8 mouse cellular contexts compared by ENCODE assay signal in the genomic region with DNA sequence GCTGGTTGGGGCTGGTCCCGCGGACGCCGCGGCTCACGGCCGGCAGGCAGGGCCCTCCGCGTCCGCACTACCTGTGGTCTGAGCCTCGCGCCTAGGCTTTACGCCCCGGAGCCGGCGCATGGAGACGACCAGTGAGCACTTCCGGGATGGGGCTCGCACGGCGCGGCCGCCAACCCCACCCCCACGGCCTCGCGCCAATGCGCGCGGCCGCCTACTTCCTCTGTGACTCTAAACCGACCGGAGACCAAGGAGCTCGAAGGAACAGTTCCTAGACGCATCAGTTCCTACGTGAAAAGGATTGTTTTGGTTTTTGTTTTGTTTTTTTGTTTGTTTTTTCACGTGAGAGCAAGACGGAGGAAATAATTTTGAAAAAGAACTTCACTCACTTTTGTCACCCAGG. TPM values are rescaled to one million over a fixed set of nuclear protein-coding genes. Genes with fewer than 3 reads are reported as not detected.
DNase-seq lines count a peak whose midpoint lies in the region; ATAC-seq and TF ChIP-seq lines count a peak whose summit lies in the region.

A gene (minus strand): TSS at position 199 of the 400 bp plus-strand sequence.
A gene (plus strand): TSS at position 231 of the 400 bp plus-strand sequence.

- ATAC-seq in kidney, embryonic 14.5 days (ENCODE audit: low FRiP score, low TSS enrichment): peak; percentile 95
- peak; percentile 87 for ATAC-seq in limb, embryonic 15.5 days (ENCODE audit: insufficient number of reproducible peaks, low FRiP score, low TSS enrichment, low read depth)

- H3K9me3 ChIP-seq in kidney, embryonic 14.5 days (ENCODE audit: control insufficient read depth, low read length): no peaks in the 10 kb centered on the region
- no peaks in the 10 kb centered on the region for H3K9me3 ChIP-seq in limb, embryonic 15.5 days

- peak; percentile 95 for DNase-seq in A20 (ENCODE audit: low read depth, low spot score)
- DNase-seq in heart, adult 9 months (ENCODE audit: low spot score in 2 of 2): peak; percentile 89 to 91
- peak; percentile 66 to 82 for DNase-seq in monocyte, adult 2 months (ENCODE audit: low read depth in 1 of 2, low spot score in 2 of 2)
- DNase-seq in spleen, postnatal 36 days (ENCODE audit: low spot score in 2 of 2): peak; percentile 87 to 91

- H3K36me3 ChIP-seq in kidney, embryonic 14.5 days (ENCODE audit: control insufficient read depth, insufficient read depth, low read length): peaks cover 30% of the 10 kb centered on the region
- H3K36me3 ChIP-seq in limb, embryonic 15.5 days: peaks cover 32% of the 10 kb centered on the region

- TF ChIP-seq CTCF in bone marrow macrophage, adult 2 months (IDR thresholded peaks at IDR 0.05; ENCODE audit: low read depth, low read length): no peak
- TF ChIP-seq CTCF in embryonic fibroblast, embryonic 13.5 days (IDR thresholded peaks at IDR 0.05; ENCODE audit: borderline replicate concordance, insufficient read depth, low read length): no peak

- H3K9ac ChIP-seq in kidney, embryonic 14.5 days (ENCODE audit: low read depth, low read length): peak within 1 kb of the TSS; percentile 77
- peak within 1 kb of the TSS; percentile 71 for H3K9ac ChIP-seq in limb, embryonic 15.5 days

- H3K4me1 ChIP-seq in bone marrow macrophage, adult 2 months (ENCODE audit: control insufficient read depth, insufficient read depth, low read length): peaks cover 16% of the 10 kb centered on the region
- H3K4me1 ChIP-seq in embryonic fibroblast, embryonic 13.5 days (ENCODE audit: control insufficient read depth, insufficient read depth, low read length): peaks cover 3% of the 10 kb centered on the region; the same call in 1 of the 2 replicates
- H3K4me1 ChIP-seq in kidney, embryonic 14.5 days (ENCODE audit: control insufficient read depth, insufficient read depth, low read length): peaks cover 9% of the 10 kb centered on the region; the same call in 1 of the 2 replicates
- H3K4me1 ChIP-seq in limb, embryonic 15.5 days: peaks cover 13% of the 10 kb centered on the region

- peak within 1 kb of the TSS; percentile 94 for H3K4me2 ChIP-seq in kidney, embryonic 14.5 days (replicated peaks; ENCODE audit: low read depth, low read length)
- peak within 1 kb of the TSS; percentile 96 for H3K4me2 ChIP-seq in limb, embryonic 15.5 days

- TF ChIP-seq POLR2A in bone marrow macrophage, adult 2 months (IDR thresholded peaks at IDR 0.05; ENCODE audit: borderline replicate concordance, low read depth, low read length): no peak
- peak; percentile 72 for TF ChIP-seq POLR2A in embryonic fibroblast, embryonic 13.5 days (IDR thresholded peaks at IDR 0.05; ENCODE audit: low read depth, low read length)

- under 1% methylated on average over 37 of the region's 37 CpGs for WGBS in kidney, embryonic 14.5 days
- WGBS in limb, embryonic 15.5 days: under 1% methylated on average over 37 of the region's 37 CpGs

- peak within 1 kb of the TSS; percentile 90 for H3K4me3 ChIP-seq in bone marrow macrophage, adult 2 months (ENCODE audit: insufficient read depth, low read length)
- peak within 1 kb of the TSS; percentile 79 for H3K4me3 ChIP-seq in embryonic fibroblast, embryonic 13.5 days (ENCODE audit: insufficient read depth, low read length)
- H3K4me3 ChIP-seq in kidney, embryonic 14.5 days (ENCODE audit: low read length): peak within 1 kb of the TSS; percentile 95
- peak within 1 kb of the TSS; percentile 96 for H3K4me3 ChIP-seq in limb, embryonic 15.5 days

- no peaks in the 10 kb centered on the region for H3K27me3 ChIP-seq in kidney, embryonic 14.5 days (ENCODE audit: control insufficient read depth, insufficient read depth, low read length)
- H3K27me3 ChIP-seq in limb, embryonic 15.5 days: no peaks in the 10 kb centered on the region

- H3K27ac ChIP-seq in bone marrow macrophage, adult 2 months (ENCODE audit: insufficient read depth, low read depth, low read length): peak within 1 kb of the TSS; percentile 73
- H3K27ac ChIP-seq in embryonic fibroblast, embryonic 13.5 days (ENCODE audit: insufficient read depth, low read length): peak within 1 kb of the TSS; percentile 76; the same call in 1 of the 2 replicates
- H3K27ac ChIP-seq in kidney, embryonic 14.5 days (ENCODE audit: low read depth, low read length): peak within 1 kb of the TSS; percentile 61
- H3K27ac ChIP-seq in limb, embryonic 15.5 days: peak within 1 kb of the TSS; percentile 79

RNA-seq across cellular contexts. Expression of the first gene that starts in this region (rescaled TPM):
- polyA plus RNA-seq in bone marrow macrophage, adult 2 months (2012; ENCODE audit: insufficient read depth, insufficient read length, missing spikeins): 34.0 and 34.2 TPM in 2 replicates
- polyA plus RNA-seq in embryonic fibroblast, embryonic 13.5 days (2011; ENCODE audit: insufficient read length, low read depth, missing spikeins): 46.0 and 48.1 TPM in 2 replicates
- 92.6 and 99.3 TPM in 2 replicates for polyA plus RNA-seq in kidney, embryonic 14.5 days (2014; fragmentation: Nextera tagmentation; extraction: Ambion mirVana)
- polyA plus RNA-seq in limb, embryonic 15.5 days (2015; fragmentation: Nextera tagmentation; extraction: Ambion mirVana): 51.0 and 52.1 TPM in 2 replicates

RNA-seq across cellular contexts. Expression of the second gene that starts in this region (rescaled TPM):
- polyA plus RNA-seq in bone marrow macrophage, adult 2 months (2012; ENCODE audit: insufficient read depth, insufficient read length, missing spikeins): 72.8 and 76.1 TPM in 2 replicates
- 108 and 127 TPM in 2 replicates for polyA plus RNA-seq in embryonic fibroblast, embryonic 13.5 days (2011; ENCODE audit: insufficient read length, low read depth, missing spikeins)
- 174 and 188 TPM in 2 replicates for polyA plus RNA-seq in kidney, embryonic 14.5 days (2014; fragmentation: Nextera tagmentation; extraction: Ambion mirVana)
- 170 and 174 TPM in 2 replicates for polyA plus RNA-seq in limb, embryonic 15.5 days (2015; fragmentation: Nextera tagmentation; extraction: Ambion mirVana)

Comparison
In these comparisons a context has a peak if more than half of its experiments do, and no peak if none do; other contexts are left out.
1. Peak in every context shown above with its lines: DNase-seq, ATAC-seq, H3K4me3 ChIP-seq and H3K27ac ChIP-seq.